Mouse (Mus musculus): ENCODE measurements around the gene Tmem178.

GRCm38 (mm10) chr17:81041662-81042061 lies 97.2 kb downstream of the Tmem178 start:
- TF ChIP-seq CTCF (IDR thresholded peaks at IDR 0.05; ENCODE audit: borderline replicate concordance, insufficient read depth, low read depth, low read length) (no peak), POLR2A (IDR thresholded peaks at IDR 0.05; ENCODE audit: borderline replicate concordance, insufficient read depth, low read length) (no peak)
